Mouse (Mus musculus) lung, embryonic 14.5 days (tissue): ENCODE measurements around the gene Nxpe4. TPM values are rescaled to one million over a fixed set of nuclear protein-coding genes. Genes with fewer than 3 reads are reported as not detected.
"Not testable (repeated sequence)": the region's sequence is repeated elsewhere in the genome, so short reads cannot be mapped to it uniquely, and the experiment has no call there.

Experiments
- ATAC-seq: fragments of 200-750 bp; cut with Nextera tagmentation; 2 replicates; pipeline ENCODE4 v1.8.0; 2017; ENCODE audit warnings: mild to moderate bottlenecking, moderate TSS enrichment, moderate library complexity; ENCODE audit not compliant: insufficient read depth
- DNase-seq: peaks from one replicate; pipeline ENCODE4 v3.0.0-alpha.2; 2015
- H3K27ac ChIP-seq: fragments of 300-500 bp; sonication (generic); 2 replicates; pipeline ENCODE4 v1.5.1; 2014; ENCODE audit warnings: low read depth, mild to moderate bottlenecking, moderate library complexity
- H3K27me3 ChIP-seq: fragments of 300-500 bp; sonication (generic); 2 replicates; pipeline ENCODE4 v1.6.1; 2014; ENCODE audit warnings: low read length, control low read depth; ENCODE audit not compliant: insufficient read depth
- H3K36me3 ChIP-seq: fragments of 300-500 bp; sonication (generic); 2 replicates; pipeline ENCODE4 v1.6.1; 2014; ENCODE audit warnings: control low read depth; ENCODE audit not compliant: insufficient read depth
- H3K4me1 ChIP-seq: fragments of 300-500 bp; sonication (generic); 2 replicates; pipeline ENCODE4 v1.6.1; 2014; ENCODE audit warnings: antibody characterized with exemption, control low read depth; ENCODE audit not compliant: insufficient read depth
- H3K4me2 ChIP-seq: fragments of 300-500 bp; sonication (generic); 2 replicates; pipeline ENCODE4 v1.6.1; 2014; ENCODE audit warnings: mild to moderate bottlenecking
- H3K4me3 ChIP-seq: fragments of 300-500 bp; sonication (generic); 2 replicates; pipeline ENCODE4 v1.5.1; 2014; ENCODE audit warnings: low read depth, low read length
- H3K9ac ChIP-seq: fragments of 300-500 bp; sonication (generic); 2 replicates; pipeline ENCODE4 v1.6.1; 2014
- H3K9me3 ChIP-seq: fragments of 300-500 bp; sonication (generic); 2 replicates; pipeline ENCODE4 v1.6.1; 2016; ENCODE audit warnings: low read depth, low read length, control low read depth
- CTCF ChIP-seq: IDR thresholded peaks from 2 replicates; pipeline ENCODE4 v1.5.1; 2016; ENCODE audit warnings: antibody characterized with exemption, low read depth
- WGBS: fragments of 180-500 bp; shearing (Covaris S2); extraction: QIAGEN DNeasy Blood & Tissue Kit; methylation state at CpG from one replicate; pipeline ENCODE4 v1.1.7; 2014; 5-methylcytosine and 5-hydroxymethylcytosine counted together
- polyA plus RNA-seq: library from polyadenylated mRNA; unstranded; fragments of >200 nt; fragmentation: Nextera tagmentation; extraction: Ambion mirVana; gene quantifications from 2 replicates; pipeline ENCODE4 v1.2.1, GENCODE M21; 2014

Nxpe4 gene
- polyA plus RNA-seq, 1 experiment from 2014 or later, result 6.2 TPM

- no peak overlapping the region for H3K27ac ChIP-seq
- no peak overlapping the region for H3K4me3 ChIP-seq
- no peaks in the 10 kb centered on the region for H3K9me3 ChIP-seq
- H3K9ac ChIP-seq, result no peak overlapping the region
- whole genome bisulfite sequencing, result 86% methylated on average over 8 of the region's 8 CpGs
- no peaks in the 10 kb centered on the region for H3K36me3 ChIP-seq
- TF ChIP-seq CTCF, result no peak
- DNase-seq, result no peak
- no peaks in the 10 kb centered on the region for H3K4me1 ChIP-seq
- no peaks in the 10 kb centered on the region for H3K27me3 ChIP-seq
- ATAC-seq, result no peak
- no peak overlapping the region for H3K4me2 ChIP-seq
Measured at GRCm38 (mm10) chr9:48284221-48284620, 122.4 kb downstream of the Nxpe4 start.

DNA sequence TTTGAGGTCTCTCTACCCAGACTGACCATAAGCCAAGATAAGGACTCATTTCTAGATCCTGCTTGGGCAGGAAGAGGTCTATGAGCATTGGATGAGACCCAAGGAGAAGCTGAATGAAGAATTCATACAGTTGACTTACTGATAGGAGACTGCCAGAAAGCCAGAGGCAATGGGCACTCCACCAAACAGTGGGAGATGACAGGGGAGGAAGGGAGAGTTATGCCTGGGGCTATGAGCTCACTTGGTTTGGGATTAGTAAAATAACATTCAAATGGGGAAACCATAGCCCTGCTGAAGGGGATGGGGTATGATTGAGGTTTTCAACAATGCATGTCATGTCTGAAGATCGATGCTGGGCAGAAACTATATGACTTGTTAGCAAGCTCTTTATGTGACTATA is 128.5 kb downstream of the Nxpe4 start:
- Histone ChIP-seq H3K27me3 (no peaks in the 10 kb centered on the region), H3K4me2 (no peak overlapping the region), H3K4me1 (no peaks in the 10 kb centered on the region), H3K9ac (no peak overlapping the region), H3K36me3 (no peaks in the 10 kb centered on the region), H3K27ac (no peak overlapping the region), H3K9me3 (no peaks in the 10 kb centered on the region), H3K4me3 (no peak overlapping the region)
- no peak for TF ChIP-seq CTCF
- 81% methylated on average over 1 of the region's 1 CpGs for WGBS
- no peak for DNase-seq
- ATAC-seq, result no peak

DNA sequence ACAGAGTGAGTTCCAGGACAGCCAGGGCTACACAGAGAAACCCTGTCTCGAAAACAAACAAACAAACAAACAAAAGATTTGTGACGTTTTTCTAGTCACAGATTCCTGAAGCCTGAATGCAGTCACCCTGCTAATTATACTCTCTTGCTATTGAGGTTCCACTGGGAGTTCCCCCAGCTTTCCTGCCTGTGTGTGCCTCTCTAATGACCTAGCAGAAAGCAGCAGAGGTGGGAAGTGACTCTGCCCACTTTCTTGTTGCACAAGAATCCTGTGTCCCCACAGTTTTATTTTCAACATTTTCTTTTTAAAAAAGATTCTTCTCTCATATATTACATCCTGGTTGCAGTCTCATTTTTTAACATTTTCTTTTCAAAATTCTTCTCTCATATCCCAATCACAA is 132.9 kb downstream of the Nxpe4 start:
- Histone ChIP-seq H3K4me2 (no peak overlapping the region), H3K36me3 (no peaks in the 10 kb centered on the region), H3K27me3 (no peaks in the 10 kb centered on the region), H3K9me3 (no peaks in the 10 kb centered on the region), H3K4me3 (no peak overlapping the region), H3K27ac (no peak overlapping the region), H3K9ac (no peak overlapping the region), H3K4me1 (no peaks in the 10 kb centered on the region)
- DNase-seq (no peak), ATAC-seq (no peak)
- TF ChIP-seq CTCF, result no peak
- 66% methylated on average over 2 of the region's 2 CpGs for WGBS

GRCm38 (mm10) chr9:48298983-48299382 is 137.2 kb downstream of the Nxpe4 start:
- WGBS, result 81% methylated on average over 7 of the region's 7 CpGs
- H3K9ac ChIP-seq, result no peak overlapping the region
- no peak for ATAC-seq
- no peak overlapping the region for H3K27ac ChIP-seq
- no peaks in the 10 kb centered on the region for H3K9me3 ChIP-seq
- no peak overlapping the region for H3K4me2 ChIP-seq
- no peaks in the 10 kb centered on the region for H3K4me1 ChIP-seq
- no peak for DNase-seq
- no peak for TF ChIP-seq CTCF
- H3K27me3 ChIP-seq, result no peaks in the 10 kb centered on the region
- H3K36me3 ChIP-seq, result no peaks in the 10 kb centered on the region
- H3K4me3 ChIP-seq, result no peak overlapping the region

DNA sequence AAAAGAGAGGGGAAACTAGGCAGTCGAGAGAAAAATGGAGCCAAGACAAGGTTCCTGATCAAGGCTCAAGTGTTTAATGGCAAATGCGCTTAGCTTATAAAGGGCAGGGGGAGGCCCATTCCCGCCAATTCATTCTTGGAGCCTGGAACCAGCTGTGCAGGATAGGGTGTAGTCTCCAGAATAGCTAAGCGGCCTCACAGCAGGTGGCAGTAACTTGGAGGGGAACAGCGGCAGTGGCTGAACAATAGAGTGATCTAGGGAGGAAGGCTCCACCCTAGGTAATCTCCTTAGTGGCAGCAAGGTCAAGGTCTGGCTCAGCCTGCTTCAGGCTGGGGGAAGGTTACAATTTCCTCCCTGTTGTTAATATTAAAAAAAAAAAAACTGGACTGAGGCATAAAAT is 141.7 kb downstream of the Nxpe4 start:
- not testable (repeated sequence) for H3K4me3 ChIP-seq, H3K9me3 ChIP-seq, ATAC-seq, H3K27ac ChIP-seq, H3K27me3 ChIP-seq, H3K36me3 ChIP-seq, H3K4me2 ChIP-seq, H3K9ac ChIP-seq, H3K4me1 ChIP-seq
- DNase-seq, result peak; percentile 9
- 44% methylated on average over 5 of the region's 5 CpGs for WGBS

GRCm38 (mm10) chr9:48311241-48311640 is 149.4 kb downstream of the Nxpe4 start:
- H3K9ac ChIP-seq, result no peak overlapping the region
- no peaks in the 10 kb centered on the region for H3K36me3 ChIP-seq
- ATAC-seq, result no peak
- H3K27ac ChIP-seq, result no peak overlapping the region
- no peaks in the 10 kb centered on the region for H3K9me3 ChIP-seq
- no peaks in the 10 kb centered on the region for H3K27me3 ChIP-seq
- H3K4me2 ChIP-seq, result no peak overlapping the region
- no peak for TF ChIP-seq CTCF
- no peak overlapping the region for H3K4me3 ChIP-seq
- no peak for DNase-seq
- 64% methylated on average over 5 of the region's 5 CpGs for WGBS
- no peaks in the 10 kb centered on the region for H3K4me1 ChIP-seq

- Histone ChIP-seq H3K27ac (peak overlapping the region; percentile 8; the same call in 1 of the 2 replicates), H3K4me1 (no peaks in the 10 kb centered on the region), H3K4me3 (no peak overlapping the region), H3K27me3 (no peaks in the 10 kb centered on the region), H3K9ac (no peak overlapping the region), H3K36me3 (no peaks in the 10 kb centered on the region), H3K4me2 (peak overlapping the region; percentile 20; the same call in 1 of the 2 replicates), H3K9me3 (no peaks in the 10 kb centered on the region)
- no peak for TF ChIP-seq CTCF
- no peak for ATAC-seq
- 53% methylated on average over 3 of the region's 3 CpGs for WGBS
- DNase-seq, result peak; percentile 47
Measured at GRCm38 (mm10) chr9:48314194-48314593, 152.4 kb downstream of the Nxpe4 start.

GRCm38 (mm10) chr9:48315825-48316224 is 154.0 kb downstream of the Nxpe4 start:
- Histone ChIP-seq H3K4me1 (no peaks in the 10 kb centered on the region), H3K4me3 (no peak overlapping the region), H3K27ac (no peak overlapping the region), H3K4me2 (no peak overlapping the region), H3K36me3 (no peaks in the 10 kb centered on the region), H3K9me3 (no peaks in the 10 kb centered on the region), H3K9ac (no peak overlapping the region), H3K27me3 (no peaks in the 10 kb centered on the region)
- no peak for TF ChIP-seq CTCF
- DNase-seq (peak; percentile 44), ATAC-seq (no peak)
- WGBS, result 38% methylated on average over 1 of the region's 1 CpGs
